Mouse (Mus musculus) G1E (cell line): ENCODE measurements around the gene Zfp423. TPM values are rescaled to one million over a fixed set of nuclear protein-coding genes. Genes with fewer than 3 reads are reported as not detected.

ENCODE experiments used
- ATAC-seq: 2 replicates; pipeline ENCODE4 v1.8.0; 2016; ENCODE audit warnings: mild to moderate bottlenecking; ENCODE audit not compliant: insufficient number of reproducible peaks, poor library complexity, low FRiP score, severe bottlenecking; ENCODE audit errors: extremely low read depth
- DNase-seq: peaks from one replicate; pipeline ENCODE4 v3.0.0; 2012; ENCODE audit warnings: low spot score
- H3K27me3 ChIP-seq: 2 replicates; pipeline ENCODE4 v1.6.1; 2012; ENCODE audit warnings: mild to moderate bottlenecking, low read length, inconsistent platforms; ENCODE audit not compliant: insufficient read depth
- H3K36me3 ChIP-seq: replicated peaks from 2 replicates; pipeline ENCODE3; 2012; ENCODE audit warnings: mild to moderate bottlenecking, inconsistent platforms
- H3K4me1 ChIP-seq: 2 replicates; pipeline ENCODE4 v1.6.1; 2012; ENCODE audit warnings: low read depth, low read length, inconsistent platforms, mixed read lengths; ENCODE audit not compliant: insufficient read depth
- H3K4me3 ChIP-seq: 2 replicates; pipeline ENCODE4 v1.5.1; 2012; ENCODE audit warnings: low read depth, mild to moderate bottlenecking, inconsistent platforms, low read length, moderate library complexity, mixed read lengths
- H3K9me3 ChIP-seq: replicated peaks from 2 replicates; pipeline ENCODE4 v1.6.1; 2012; ENCODE audit warnings: inconsistent platforms
- CTCF ChIP-seq: IDR thresholded peaks from 2 replicates; pipeline ENCODE4 v1.5.1; 2012; ENCODE audit warnings: low read depth, low read length, inconsistent platforms, mixed read lengths
- GATA1 ChIP-seq: IDR thresholded peaks from 2 replicates; pipeline ENCODE4 v1.6.1; 2012; ENCODE audit warnings: borderline replicate concordance, low read length, inconsistent platforms, mixed read lengths
- GATA2 ChIP-seq: IDR thresholded peaks from 2 replicates; pipeline ENCODE4 v1.6.1; 2012; ENCODE audit warnings: low read depth, low read length, inconsistent platforms, borderline replicate concordance
- POLR2AphosphoS5 ChIP-seq: IDR thresholded peaks from 2 replicates; pipeline ENCODE4 v1.6.1; 2012; ENCODE audit warnings: low read depth, low read length, inconsistent platforms; ENCODE audit not compliant: insufficient replicate concordance
- TAL1 ChIP-seq: conservative IDR thresholded peaks from 2 replicates; pipeline ENCODE4 v1.6.1; 2012; ENCODE audit warnings: low read depth, low read length, inconsistent platforms, mixed read lengths
- polyA plus RNA-seq: library from polyadenylated mRNA; stranded (reverse); fragments of >175 nt; gene quantifications from 2 replicates; pipeline ENCODE4 v1.2.3, GENCODE M21; 2012
- total RNA-seq, 2 experiments: library from RNA; stranded (forward) in 1 of 2; stranded (reverse) in 1 of 2; fragments of 200-1000 nt in 1 of 2; fragments of >200 nt in 1 of 2; fragmentation: Nextera tagmentation in 1 of 2; gene quantifications; 2 replicates each; pipeline ENCODE4 v1.2.3; 2014 to 2017

The Zfp423 gene
- total and polyA plus RNA-seq, 3 experiments, result not detected

DNA sequence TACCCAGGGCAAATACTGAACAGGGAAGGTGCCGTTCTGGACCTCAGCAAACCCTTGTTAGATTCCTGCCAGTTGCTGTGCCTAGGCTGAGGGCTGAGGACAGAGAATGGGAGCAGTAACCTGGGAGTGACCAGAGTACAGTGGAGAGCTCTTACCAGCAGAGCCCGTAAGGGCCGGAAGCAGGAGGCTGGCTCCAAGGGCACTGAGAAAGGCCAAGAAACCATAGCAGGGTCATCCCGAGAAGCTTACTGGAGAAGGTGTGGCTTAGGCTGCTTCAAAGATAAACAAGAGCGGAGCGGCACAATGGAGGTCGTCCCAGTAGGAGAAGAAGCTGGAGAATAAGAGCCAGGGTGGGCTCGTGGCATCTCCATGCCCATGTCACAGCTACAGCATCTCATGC, 65.1 kb downstream of the Zfp423 start:
- TF ChIP-seq TAL1 (no peak), CTCF (no peak), GATA1 (no peak)
- no peaks in the 10 kb centered on the region for H3K36me3 ChIP-seq
- no peaks in the 10 kb centered on the region for H3K27me3 ChIP-seq
- H3K4me1 ChIP-seq, result no peaks in the 10 kb centered on the region
- ATAC-seq (no peak), DNase-seq (no peak)
- H3K4me3 ChIP-seq, result no peak overlapping the region
- H3K9me3 ChIP-seq, result peaks cover 88% of the 10 kb centered on the region

DNA sequence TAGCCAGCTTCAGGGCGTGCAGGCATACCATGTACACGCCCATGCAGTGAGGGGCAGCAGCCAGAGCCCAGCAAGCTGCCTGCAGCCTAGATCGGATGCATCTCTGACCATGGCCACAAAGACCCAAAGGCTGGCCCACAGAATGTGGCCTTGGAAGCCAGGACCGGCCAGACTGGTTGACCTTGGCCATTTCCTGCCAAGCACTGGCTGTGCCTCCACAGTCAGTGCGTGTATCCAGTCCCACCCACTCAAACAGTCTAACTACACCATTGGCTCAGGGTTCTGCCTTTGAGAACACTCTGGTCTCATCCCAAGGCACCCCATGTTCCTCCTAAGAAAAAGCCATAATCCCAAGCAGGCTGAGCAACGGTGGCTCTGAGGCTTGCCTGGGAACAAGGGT, 65.8 kb downstream of the Zfp423 start:
- DNase-seq, result no peak
- TF ChIP-seq GATA2 (no peak), CTCF (no peak), GATA1 (no peak)
- Histone ChIP-seq H3K36me3 (no peaks in the 10 kb centered on the region), H3K27me3 (no peaks in the 10 kb centered on the region), H3K9me3 (peaks cover 94% of the 10 kb centered on the region), H3K4me1 (no peaks in the 10 kb centered on the region), H3K4me3 (no peak overlapping the region)
- ATAC-seq, result no peak

DNA sequence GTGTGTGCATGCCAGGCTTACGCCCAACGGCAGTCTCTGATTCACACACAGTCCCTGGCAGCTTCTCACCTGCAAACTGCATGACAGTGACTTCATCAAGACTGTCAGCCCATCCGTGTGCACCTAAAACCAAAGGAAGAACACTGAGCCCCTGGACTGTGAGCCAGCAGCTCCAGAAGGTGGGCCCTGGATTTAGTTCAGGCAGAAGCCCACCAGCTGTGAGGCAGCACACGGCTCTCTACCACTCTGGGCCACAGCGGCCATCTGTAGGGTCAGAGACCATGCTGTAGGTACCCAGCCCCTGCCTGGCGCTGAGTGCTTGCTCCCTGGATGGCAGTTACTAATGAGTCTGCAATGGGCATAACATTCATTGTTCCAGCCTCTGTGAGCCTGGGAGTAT, 66.5 kb downstream of the Zfp423 start:
- DNase-seq (no peak), ATAC-seq (no peak)
- TF ChIP-seq CTCF (no peak), GATA1 (no peak), GATA2 (no peak), TAL1 (no peak)

DNA sequence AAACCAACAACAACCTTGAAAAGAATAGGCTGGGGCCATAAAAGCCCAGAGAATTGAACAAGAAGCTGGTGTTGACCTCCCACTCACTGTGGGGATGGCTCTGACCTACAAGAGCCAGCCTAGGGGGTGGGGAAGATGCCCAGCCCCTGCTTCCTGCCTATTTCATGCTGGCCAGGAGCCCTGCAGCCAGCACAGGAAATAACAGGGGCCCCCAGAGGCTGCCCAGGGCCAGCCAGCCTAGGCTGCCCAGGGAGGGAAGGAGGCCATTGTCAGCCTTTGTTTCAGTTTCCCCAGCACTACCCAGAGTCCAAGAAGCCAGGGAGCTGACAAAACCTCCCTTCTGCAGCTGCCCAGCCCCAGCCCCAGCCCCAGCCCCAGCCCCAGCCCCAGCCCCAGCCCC, 67.5 kb downstream of the Zfp423 start:
- Histone ChIP-seq H3K36me3 (no peaks in the 10 kb centered on the region), H3K9me3 (peaks cover 93% of the 10 kb centered on the region), H3K4me1 (no peaks in the 10 kb centered on the region), H3K27me3 (no peaks in the 10 kb centered on the region), H3K4me3 (no peak overlapping the region)
- DNase-seq, result no peak
- ATAC-seq, result no peak
- no peak for TF ChIP-seq TAL1
- no peak for TF ChIP-seq GATA1
- no peak for TF ChIP-seq POLR2AphosphoS5
- no peak for TF ChIP-seq GATA2
- no peak for TF ChIP-seq CTCF

More for the DNA sequence above, 66.5 kb downstream of the Zfp423 start:
- H3K4me3 ChIP-seq, result no peak overlapping the region
- no peaks in the 10 kb centered on the region for H3K4me1 ChIP-seq
- H3K27me3 ChIP-seq, result no peaks in the 10 kb centered on the region
- H3K9me3 ChIP-seq, result peaks cover 95% of the 10 kb centered on the region
- H3K36me3 ChIP-seq, result no peaks in the 10 kb centered on the region

DNA sequence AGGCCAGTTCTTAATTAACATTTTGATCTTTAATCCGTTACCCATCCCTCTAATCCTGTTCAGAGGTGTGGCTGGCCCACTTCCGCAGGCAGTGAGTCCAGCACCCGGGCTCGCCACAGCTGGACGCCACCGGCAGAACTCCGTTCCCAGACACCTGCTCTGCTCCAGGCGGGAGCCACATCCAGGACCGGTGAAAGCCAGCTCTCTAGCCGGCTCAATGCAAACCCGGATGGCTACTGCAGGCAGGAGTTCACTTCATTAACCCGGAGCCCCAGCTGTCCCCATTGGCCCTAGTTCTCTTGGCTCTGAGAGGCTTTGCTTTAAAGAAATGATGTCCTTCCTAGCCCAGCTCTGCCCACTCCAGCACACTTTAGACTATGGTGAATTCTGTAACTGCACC, 71.4 kb downstream of the Zfp423 start:
- ATAC-seq, result no peak
- DNase-seq, result no peak
- TF ChIP-seq CTCF, result no peak
- TF ChIP-seq GATA2, result no peak
- TF ChIP-seq GATA1, result no peak
- TF ChIP-seq POLR2AphosphoS5, result no peak
- TF ChIP-seq TAL1, result no peak
- Histone ChIP-seq H3K36me3 (no peaks in the 10 kb centered on the region), H3K9me3 (peaks cover 92% of the 10 kb centered on the region), H3K4me1 (no peaks in the 10 kb centered on the region), H3K27me3 (no peaks in the 10 kb centered on the region), H3K4me3 (no peak overlapping the region; the same call in 1 of the 2 replicates)

- Histone ChIP-seq H3K9me3 (peaks cover 77% of the 10 kb centered on the region), H3K36me3 (no peaks in the 10 kb centered on the region), H3K27me3 (no peaks in the 10 kb centered on the region), H3K4me3 (no peak overlapping the region), H3K4me1 (no peaks in the 10 kb centered on the region)
- ATAC-seq (no peak), DNase-seq (no peak)
- TF ChIP-seq GATA2 (no peak), CTCF (no peak), TAL1 (no peak), GATA1 (no peak), POLR2AphosphoS5 (no peak)
Measured at GRCm38 (mm10) chr8:87881088-87881487, 78.3 kb downstream of the Zfp423 start.

GRCm38 (mm10) chr8:87875852-87876251, 83.5 kb downstream of the Zfp423 start:
- Histone ChIP-seq H3K27me3 (no peaks in the 10 kb centered on the region), H3K4me3 (no peak overlapping the region), H3K4me1 (no peaks in the 10 kb centered on the region), H3K36me3 (no peaks in the 10 kb centered on the region), H3K9me3 (peaks cover 73% of the 10 kb centered on the region)
- ATAC-seq (no peak), DNase-seq (no peak)
- TF ChIP-seq GATA2, result no peak
- TF ChIP-seq CTCF, result no peak
- TF ChIP-seq GATA1, result no peak
- no peak for TF ChIP-seq POLR2AphosphoS5
- TF ChIP-seq TAL1, result no peak
